Mouse (Mus musculus) stomach, postnatal 0 days (tissue): Measurements from ENCODE around the gene Olfr33. TPM values are rescaled to one million over a fixed set of nuclear protein-coding genes. Genes with fewer than 3 reads are reported as not detected.

Experiments
- ATAC-seq: fragments of 200-750 bp; cut with Nextera tagmentation; 2 replicates; pipeline ENCODE4 v1.8.0; 2017; ENCODE audit not compliant: low FRiP score, low TSS enrichment
- DNase-seq: peaks from one replicate; pipeline ENCODE4 v3.0.0-alpha.2; 2016; ENCODE audit warnings: low spot score
- H3K27ac ChIP-seq: fragments of 300-500 bp; sonication (generic); replicated peaks from 2 replicates; pipeline ENCODE4 v1.5.1; 2014; ENCODE audit warnings: mild to moderate bottlenecking, control low read depth
- H3K27me3 ChIP-seq: fragments of 300-500 bp; sonication (generic); 2 replicates; pipeline ENCODE4 v1.6.1; 2014; ENCODE audit warnings: low read length; ENCODE audit not compliant: control insufficient read depth, insufficient read depth
- H3K36me3 ChIP-seq: fragments of 300-500 bp; sonication (generic); 2 replicates; pipeline ENCODE4 v1.6.1; 2014; ENCODE audit warnings: low read length, mixed read lengths; ENCODE audit not compliant: control insufficient read depth, insufficient read depth
- H3K4me1 ChIP-seq: fragments of 300-500 bp; sonication (generic); replicated peaks from 2 replicates; pipeline ENCODE4 v1.6.1; 2014; ENCODE audit warnings: antibody characterized with exemption; ENCODE audit not compliant: control insufficient read depth, insufficient read depth
- H3K4me2 ChIP-seq: fragments of 300-500 bp; sonication (generic); replicated peaks from 2 replicates; pipeline ENCODE4 v1.6.1; 2014; ENCODE audit warnings: low read depth, mild to moderate bottlenecking, control low read depth, moderate library complexity
- H3K4me3 ChIP-seq: fragments of 300-500 bp; sonication (generic); 2 replicates; pipeline ENCODE4 v1.5.1; 2014; ENCODE audit warnings: low read depth, low read length, control low read depth
- H3K9ac ChIP-seq: fragments of 300-500 bp; sonication (generic); 2 replicates; pipeline ENCODE4 v1.6.1; 2014; ENCODE audit warnings: mild to moderate bottlenecking, low read length, control low read depth, mixed read lengths
- H3K9me3 ChIP-seq: fragments of 300-500 bp; sonication (generic); 2 replicates; pipeline ENCODE4 v1.6.1; 2016; ENCODE audit warnings: low read length; ENCODE audit not compliant: control insufficient read depth
- CTCF ChIP-seq: IDR thresholded peaks from 2 replicates; pipeline ENCODE4 v1.5.1; 2016; ENCODE audit warnings: antibody characterized with exemption, low read depth, mild to moderate bottlenecking, moderate library complexity
- EP300 ChIP-seq: optimal IDR thresholded peaks from 2 replicates; pipeline ENCODE3; 2016; ENCODE audit warnings: antibody characterized with exemption
- WGBS: fragments of 180-500 bp; shearing (Covaris S2); extraction: QIAGEN DNeasy Blood & Tissue Kit; methylation state at CpG from one replicate; pipeline ENCODE4 v1.1.7; 2014; 5-methylcytosine and 5-hydroxymethylcytosine counted together
- polyA plus RNA-seq: library from polyadenylated mRNA; unstranded; fragments of >200 nt; fragmentation: Nextera tagmentation; extraction: Ambion mirVana; gene quantifications from 2 replicates; pipeline ENCODE4 v1.2.1, GENCODE M21; 2015

Gene Olfr33
- polyA plus RNA-seq, 1 experiment from 2014 or later = not detected

DNA sequence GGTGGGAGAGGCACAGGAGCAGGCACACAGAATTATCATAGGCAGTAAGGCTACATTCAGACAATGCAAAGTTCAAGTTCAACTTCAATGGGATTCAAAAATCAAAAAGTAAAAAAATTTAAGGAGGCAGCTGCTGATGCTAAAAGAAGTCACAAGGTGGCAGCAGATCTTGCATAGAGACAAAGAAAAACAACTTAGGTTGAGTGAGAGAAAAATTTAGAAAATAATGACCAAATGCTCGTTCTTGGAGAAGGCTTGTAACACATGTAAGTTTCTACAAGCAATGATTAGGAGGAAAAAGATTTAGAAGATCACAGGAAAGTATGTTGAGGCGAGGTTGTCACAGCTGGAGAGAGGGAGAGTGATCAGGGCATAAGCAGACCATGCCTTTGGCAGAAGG is 53.5 kb downstream of the Olfr33 start:
- no peak overlapping the region for H3K4me3 ChIP-seq
- no peak overlapping the region for H3K9ac ChIP-seq
- no peaks in the 10 kb centered on the region for H3K9me3 ChIP-seq
- H3K4me2 ChIP-seq = no peak overlapping the region
- DNase-seq (no peak), ATAC-seq (no peak)
- H3K36me3 ChIP-seq = no peaks in the 10 kb centered on the region
- no peak for TF ChIP-seq EP300
- peak; percentile 75 for TF ChIP-seq CTCF
- H3K27me3 ChIP-seq = no peaks in the 10 kb centered on the region
- H3K27ac ChIP-seq = no peak overlapping the region
- no peaks in the 10 kb centered on the region for H3K4me1 ChIP-seq
- 38% methylated on average over 2 of the region's 2 CpGs for WGBS

DNA sequence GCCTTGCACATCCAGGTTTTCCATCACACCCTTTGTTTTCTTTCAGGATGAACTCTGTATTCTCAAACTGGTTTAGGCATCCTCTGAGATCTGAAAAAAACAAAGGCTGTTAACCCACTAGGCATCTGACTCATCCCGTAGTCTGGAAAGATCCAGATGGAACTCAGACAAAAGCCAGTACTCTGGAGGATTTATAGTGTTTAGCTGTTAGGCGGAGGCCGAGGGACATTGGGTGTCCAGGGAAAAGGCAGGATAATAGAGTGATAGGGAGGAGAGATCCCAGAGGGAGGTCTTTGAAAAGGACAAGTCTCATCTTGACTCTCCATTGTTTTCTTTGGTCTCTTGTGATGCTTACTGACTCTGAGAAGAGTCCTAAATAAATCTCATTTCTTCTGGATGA is 54.3 kb downstream of the Olfr33 start, which contains the start of gene Olfr556:
TSS of gene Olfr556 (plus strand) at position 301 of the 400 bp plus-strand sequence.
- H3K27ac ChIP-seq = no peak within 1 kb of the TSS
- TF ChIP-seq EP300 = no peak
- TF ChIP-seq CTCF = no peak
- H3K4me1 ChIP-seq = no peaks in the 10 kb centered on the region
- ATAC-seq (no peak), DNase-seq (no peak)
- H3K9me3 ChIP-seq = no peaks in the 10 kb centered on the region
- no peaks in the 10 kb centered on the region for H3K27me3 ChIP-seq
- WGBS = 36% methylated on average over 3 of the region's 3 CpGs
- H3K4me3 ChIP-seq = no peak within 1 kb of the TSS
- no peaks in the 10 kb centered on the region for H3K36me3 ChIP-seq
- H3K4me2 ChIP-seq = no peak within 1 kb of the TSS
- H3K9ac ChIP-seq = no peak within 1 kb of the TSS

Other genes with a start within 250 kb of the Olfr33 start
- not detected in 2 replicates for gene Olfr543, start 237.4 kb downstream of the Olfr33 start, polyA plus RNA-seq
- gene Olfr544, start 230.8 kb downstream of the Olfr33 start, polyA plus RNA-seq = 0.04 TPM in 1 of 2 replicates, not detected in the other
- gene Olfr545, start 219.5 kb downstream of the Olfr33 start, polyA plus RNA-seq = 0.04 TPM in 1 of 2 replicates, not detected in the other
- not detected in 2 replicates for gene Olfr547, start 184.3 kb downstream of the Olfr33 start, polyA plus RNA-seq
- gene Olfr548-ps1, start 178.2 kb downstream of the Olfr33 start, polyA plus RNA-seq = not detected in 2 replicates
- not detected in 2 replicates for gene Olfr549, start 169.2 kb downstream of the Olfr33 start, polyA plus RNA-seq
- 0.63 and 0.68 TPM in 2 replicates for gene Trim21, start 153.6 kb downstream of the Olfr33 start, polyA plus RNA-seq
- gene Olfr550, start 147.6 kb downstream of the Olfr33 start, polyA plus RNA-seq = not detected in 2 replicates
- 0.01 TPM in 1 of 2 replicates, not detected in the other for gene Olfr551, start 127.2 kb downstream of the Olfr33 start, polyA plus RNA-seq
- gene Olfr552, start 121.3 kb downstream of the Olfr33 start, polyA plus RNA-seq = not detected in 2 replicates
- not detected in 2 replicates for gene Olfr553, start 100.9 kb downstream of the Olfr33 start, polyA plus RNA-seq
- gene Olfr554, start 80.6 kb downstream of the Olfr33 start, polyA plus RNA-seq = not detected in 2 replicates
- not detected in 2 replicates for gene Olfr555, start 60.2 kb downstream of the Olfr33 start, polyA plus RNA-seq
- gene Olfr556, start 54.2 kb downstream of the Olfr33 start, polyA plus RNA-seq = not detected in 2 replicates
- gene Trim68, start 31.7 kb downstream of the Olfr33 start, polyA plus RNA-seq = 9.6 and 9.7 TPM in 2 replicates
- not detected in 2 replicates for gene Olfr557, start 23.2 kb downstream of the Olfr33 start, polyA plus RNA-seq
- gene Olfr558, start 16.9 kb downstream of the Olfr33 start, polyA plus RNA-seq = 0.27 and 0.40 TPM in 2 replicates
- not detected in 2 replicates for gene Olfr559, start 8.4 kb upstream of the Olfr33 start, polyA plus RNA-seq
- not detected in 2 replicates for gene Olfr560, start 40.3 kb upstream of the Olfr33 start, polyA plus RNA-seq
- 0.32 and 0.35 TPM in 2 replicates for gene Olfr78, start 40.4 kb upstream of the Olfr33 start, polyA plus RNA-seq
- gene Olfr561, start 52.2 kb upstream of the Olfr33 start, polyA plus RNA-seq = not detected in 2 replicates
- not detected in 2 replicates for gene Olfr564, start 84.4 kb upstream of the Olfr33 start, polyA plus RNA-seq
- gene Olfr566, start 139.7 kb upstream of the Olfr33 start, polyA plus RNA-seq = not detected in 2 replicates
- gene Olfr568, start 158.1 kb upstream of the Olfr33 start, polyA plus RNA-seq = not detected in 2 replicates
- not detected in 2 replicates for gene Olfr569, start 171.8 kb upstream of the Olfr33 start, polyA plus RNA-seq
- gene Olfr570, start 175.5 kb upstream of the Olfr33 start, polyA plus RNA-seq = not detected in 2 replicates
- gene Olfr571, start 198.5 kb upstream of the Olfr33 start, polyA plus RNA-seq = not detected in 2 replicates
- gene Olfr572, start 205.3 kb upstream of the Olfr33 start, polyA plus RNA-seq = not detected in 2 replicates
- gene Olfr573-ps1, start 223.5 kb upstream of the Olfr33 start, polyA plus RNA-seq = not detected in 2 replicates
- gene Olfr574, start 229.4 kb upstream of the Olfr33 start, polyA plus RNA-seq = not detected in 2 replicates
- not detected in 2 replicates for gene Olfr575, start 239.7 kb upstream of the Olfr33 start, polyA plus RNA-seq
- not detected in 2 replicates for gene Olfr576, start 243.6 kb upstream of the Olfr33 start, polyA plus RNA-seq